ENCODE assay signal across 11 mouse cellular contexts in the genomic region with DNA sequence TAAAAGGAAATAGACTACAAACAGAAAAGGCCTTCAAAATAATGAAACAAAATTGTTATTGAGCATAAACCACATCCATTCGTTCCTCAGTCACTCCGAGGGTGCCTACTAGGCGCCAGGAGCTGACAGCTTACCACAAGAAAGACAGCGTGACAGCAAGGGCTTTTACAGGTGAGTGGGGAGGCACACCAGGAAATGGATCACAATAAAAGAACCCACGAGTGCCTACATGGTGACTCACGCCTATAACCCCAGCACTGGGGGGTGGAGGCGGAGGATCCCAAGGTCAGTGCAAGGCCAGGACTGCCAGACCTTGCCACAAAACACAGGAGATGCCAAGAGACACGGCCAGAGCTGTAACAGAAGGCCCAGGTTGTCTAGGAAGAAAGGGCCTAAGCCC. TPM values are rescaled to one million over a fixed set of nuclear protein-coding genes. Genes with fewer than 3 reads are reported as not detected.
DNase-seq lines count a peak whose midpoint lies in the region; ATAC-seq and TF ChIP-seq lines count a peak whose summit lies in the region.
"Had no signal": no experiment of that assay in that cellular context is flagged by ENCODE, and none has a peak within 500 bp of the region (broad histone marks: within the 10 kb centered on the region; RNA-seq: fewer than 3 reads in every experiment).

No protein-coding gene starts in this region.

- H3K4me3 ChIP-seq in midbrain, embryonic 11.5 days (ENCODE audit: low read depth, low read length) = no peak overlapping the region
- no peak overlapping the region for H3K4me3 ChIP-seq in midbrain, embryonic 13.5 days (replicated peaks)
- no peak overlapping the region for H3K4me3 ChIP-seq in left cerebral cortex, adult 2 months
- H3K4me3 ChIP-seq: liver, embryonic 15.5 days; midbrain, embryonic 10.5 days had no signal

- no peaks in the 10 kb centered on the region for H3K27me3 ChIP-seq in midbrain, embryonic 11.5 days (ENCODE audit: control insufficient read depth, insufficient read depth, low read length)
- no peaks in the 10 kb centered on the region for H3K27me3 ChIP-seq in midbrain, embryonic 13.5 days
- H3K27me3 ChIP-seq: liver, embryonic 15.5 days had no signal

- H3K27ac ChIP-seq in midbrain, embryonic 11.5 days (ENCODE audit: low read depth, low read length) = no peak overlapping the region
- no peak overlapping the region for H3K27ac ChIP-seq in midbrain, embryonic 13.5 days
- no peak overlapping the region; the same call in 1 of the 2 replicates for H3K27ac ChIP-seq in left cerebral cortex, adult 2 months
- H3K27ac ChIP-seq: liver, embryonic 15.5 days; midbrain, embryonic 10.5 days had no signal

- TF ChIP-seq CTCF in left cerebral cortex, adult 2 months (IDR thresholded peaks at IDR 0.05) = no peak

- peak; percentile 17 for DNase-seq in midbrain, embryonic 11.5 days (ENCODE audit: low spot score, missing footprints)
- DNase-seq in NIH3T3 (ENCODE audit: low read depth) = peak; percentile 18
- DNase-seq in adrenal gland, postnatal 14 days = peak; percentile 83
- DNase-seq in natural killer cell, adult 2 months (ENCODE audit: low spot score in 2 of 2) = peak; percentile 20 to 26
- DNase-seq in spleen, adult 18-20 months = no peak
- no peak for DNase-seq in left cerebral cortex, adult 2 months (ENCODE audit: extremely low spot score in 1 of 2, low spot score in 2 of 2)
- DNase-seq: cerebellum, postnatal 14 days; heart, postnatal 10 days had no signal

- ATAC-seq in midbrain, embryonic 11.5 days (ENCODE audit: low FRiP score) = no peak
- ATAC-seq in midbrain, embryonic 13.5 days = no peak

- WGBS in midbrain, embryonic 11.5 days = 85% methylated on average over 8 of the region's 8 CpGs
- WGBS in midbrain, embryonic 13.5 days = 86% methylated on average over 8 of the region's 8 CpGs

- H3K9me3 ChIP-seq in midbrain, embryonic 11.5 days (ENCODE audit: control insufficient read depth, low read length) = no peaks in the 10 kb centered on the region; the same call in 1 of the 2 replicates
- H3K9me3 ChIP-seq in midbrain, embryonic 13.5 days = no peaks in the 10 kb centered on the region
- H3K9me3 ChIP-seq: liver, embryonic 15.5 days; midbrain, embryonic 10.5 days had no signal

- H3K4me2 ChIP-seq in midbrain, embryonic 11.5 days = no peak overlapping the region
- H3K4me2 ChIP-seq in midbrain, embryonic 13.5 days (replicated peaks) = no peak overlapping the region
- H3K4me2 ChIP-seq: liver, embryonic 15.5 days had no signal

- no peak overlapping the region for H3K9ac ChIP-seq in midbrain, embryonic 11.5 days (ENCODE audit: low read length)
- H3K9ac ChIP-seq in midbrain, embryonic 13.5 days (replicated peaks) = no peak overlapping the region
- H3K9ac ChIP-seq: liver, embryonic 15.5 days had no signal

- intact Hi-C loops in left cerebral cortex, adult 2 months (cut with DNase I) = no loop called here

- H3K36me3 ChIP-seq in midbrain, embryonic 11.5 days (ENCODE audit: control insufficient read depth, insufficient read depth, low read length) = no peaks in the 10 kb centered on the region
- peaks cover 40% of the 10 kb centered on the region for H3K36me3 ChIP-seq in midbrain, embryonic 13.5 days

- H3K4me1 ChIP-seq in midbrain, embryonic 11.5 days (ENCODE audit: control insufficient read depth, insufficient read depth, low read length) = no peaks in the 10 kb centered on the region
- peaks cover 8% of the 10 kb centered on the region for H3K4me1 ChIP-seq in midbrain, embryonic 13.5 days (replicated peaks)
- H3K4me1 ChIP-seq: liver, embryonic 15.5 days; midbrain, embryonic 10.5 days had no signal

RNA-seq across cellular contexts. Expression of gene Klhl2, which starts 23.4 kb away (rescaled TPM):
- polyA plus RNA-seq in midbrain, embryonic 11.5 days (2014; fragmentation: Nextera tagmentation; extraction: Ambion mirVana) = 18.9 and 19.4 TPM in 2 replicates
- polyA plus RNA-seq in midbrain, embryonic 13.5 days (2015; fragmentation: Nextera tagmentation; extraction: Ambion mirVana) = 17.2 and 20.7 TPM in 2 replicates
- total RNA-seq in adrenal gland, postnatal 14 days (2021) = 47.2 and 48.8 TPM in 2 replicates
- 100 to 1,000 TPM; 158 to 173 TPM for total RNA-seq in left cerebral cortex, adult 2 months (2021)

Comparison
In these comparisons a context has a peak if more than half of its experiments do, and no peak if none do; other contexts are left out.
1. DNase-seq: peak in midbrain, embryonic 11.5 days (single experiment), NIH3T3 (single experiment), adrenal gland, postnatal 14 days (single experiment) and natural killer cell, adult 2 months (2 of 2); none in spleen, adult 18-20 months (0 of 2) and left cerebral cortex, adult 2 months (0 of 2).